Mouse (Mus musculus) A20 (cell line): ENCODE data around the gene Usp2.

Experiments used
- DNase-seq: peaks from one replicate; pipeline ENCODE4 v3.0.0-alpha.2; 2011; ENCODE audit warnings: low read depth, low spot score

The Usp2 gene

DNA sequence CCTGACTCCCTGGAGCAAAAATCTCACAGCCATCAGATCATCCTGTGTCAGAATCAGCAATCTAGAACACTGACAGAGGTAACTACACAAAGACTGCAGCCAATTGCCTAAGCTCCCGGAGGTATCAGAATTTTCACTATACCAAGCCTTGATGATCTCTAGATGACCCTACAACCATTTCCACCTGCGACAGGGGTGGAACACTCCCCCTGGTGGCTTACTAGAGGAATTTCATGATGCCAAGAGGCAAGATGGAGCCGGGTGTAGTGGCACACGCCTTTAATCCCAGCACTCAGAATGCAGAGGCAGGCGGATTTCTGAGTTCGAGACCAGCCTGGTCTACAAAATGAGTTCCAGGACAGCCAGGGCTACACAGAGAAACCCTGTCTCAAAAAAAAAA lies 57.5 kb downstream of the Usp2 start:
- DNase-seq, result peak; percentile 49

DNA sequence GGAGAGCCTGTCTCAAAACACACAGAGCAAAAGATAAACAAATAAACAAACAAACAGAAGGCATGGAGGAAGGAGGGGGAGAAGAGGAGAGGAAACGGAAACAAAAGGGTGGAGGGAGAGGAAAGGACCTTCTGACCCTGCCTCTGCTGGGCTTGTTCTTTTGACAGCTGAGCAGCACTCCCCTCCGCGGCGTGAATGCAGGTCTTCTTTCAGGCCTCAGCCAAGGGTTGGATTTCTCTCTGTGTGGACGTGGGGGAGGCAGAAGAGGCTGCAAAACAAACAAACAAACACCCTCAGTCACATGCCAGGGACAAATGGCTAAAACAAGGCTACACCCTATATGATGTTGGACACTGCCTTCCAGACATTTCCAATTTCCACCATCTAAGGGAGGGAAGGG lies 58.2 kb downstream of the Usp2 start:
- DNase-seq, result no peak

DNA sequence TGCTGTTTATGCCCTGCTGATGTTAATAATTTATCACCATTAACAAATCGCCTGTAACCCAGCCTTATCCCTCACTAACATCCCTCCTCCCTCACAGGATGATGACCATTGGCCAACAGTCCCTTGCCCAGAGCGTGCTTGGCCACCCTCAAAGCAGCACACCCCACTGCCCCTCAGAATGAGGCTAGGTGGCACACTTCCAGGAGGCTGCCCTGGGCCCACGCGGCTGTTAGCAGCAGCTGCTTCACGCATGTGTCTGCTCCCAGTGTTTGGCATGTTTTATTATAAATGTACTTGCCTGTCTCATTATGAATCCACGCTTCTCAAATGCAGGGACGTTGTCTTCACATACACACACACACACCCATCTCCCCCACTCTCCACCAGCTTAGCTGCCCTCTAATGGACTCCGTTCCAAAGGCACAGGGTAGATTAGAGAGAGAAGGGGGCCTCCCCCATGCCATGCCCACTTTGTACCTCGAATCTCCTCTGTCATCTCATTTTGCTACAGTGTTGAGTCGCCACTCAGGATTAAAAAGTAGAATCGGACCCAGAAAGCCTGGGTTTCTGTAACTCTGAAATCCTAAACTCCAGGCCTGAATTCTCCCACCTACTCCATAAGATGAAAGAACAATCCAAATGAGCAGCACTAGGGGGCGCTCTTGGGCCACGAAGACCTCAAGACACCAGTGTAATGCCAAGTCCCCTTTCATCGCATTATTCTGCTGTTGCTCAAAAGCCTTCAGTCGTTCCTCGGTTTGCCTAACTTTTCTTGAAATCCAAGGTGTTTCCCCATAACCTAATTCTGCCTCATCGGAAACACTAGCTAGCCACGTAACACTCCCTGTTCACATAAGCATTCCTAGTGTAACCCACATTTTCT lies 59.0 kb downstream of the Usp2 start:
- DNase-seq, result peak; percentile 81

DNA sequence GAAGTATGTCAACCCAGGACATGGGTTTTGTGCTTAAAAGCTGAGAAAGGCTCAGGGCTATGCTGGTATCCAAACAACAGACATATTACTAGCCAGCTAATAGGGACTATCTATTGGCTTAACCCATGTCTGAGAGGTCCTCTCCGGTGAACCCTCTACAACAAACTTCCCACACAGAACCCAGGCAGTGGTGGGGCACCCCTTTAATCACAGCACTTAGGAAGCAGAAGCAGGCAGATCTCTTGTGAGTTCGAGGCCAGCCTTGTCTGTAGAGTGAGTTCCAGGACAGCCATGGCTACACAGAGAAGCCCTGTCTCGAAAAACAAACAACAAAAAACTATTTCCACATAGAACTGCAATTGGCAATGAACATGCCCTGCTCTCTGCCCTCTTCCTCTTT lies 59.9 kb downstream of the Usp2 start:
- DNase-seq, result no peak

DNA sequence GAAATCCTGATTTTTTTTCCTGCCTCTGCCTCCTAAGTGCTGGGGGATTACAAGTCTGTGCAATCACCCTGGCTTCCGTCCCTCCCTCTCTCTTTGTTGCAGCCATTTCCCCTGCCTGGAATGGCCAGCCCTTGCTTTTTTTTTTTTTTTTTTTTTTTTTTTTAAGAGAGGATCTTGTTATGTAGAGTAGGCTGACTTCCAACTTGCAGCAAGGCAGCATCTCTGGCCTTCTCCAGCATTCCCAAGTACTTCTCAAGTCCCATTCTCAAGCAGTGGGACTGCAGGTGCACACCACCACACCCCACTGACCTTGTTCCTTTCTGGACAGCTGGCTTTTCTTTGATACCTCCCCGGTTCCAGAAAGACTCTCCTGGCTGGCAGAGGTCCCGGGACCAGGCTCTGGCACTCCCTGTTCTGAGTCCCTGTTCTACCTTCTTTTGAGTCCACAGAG lies 60.6 kb downstream of the Usp2 start:
- no peak for DNase-seq

DNA sequence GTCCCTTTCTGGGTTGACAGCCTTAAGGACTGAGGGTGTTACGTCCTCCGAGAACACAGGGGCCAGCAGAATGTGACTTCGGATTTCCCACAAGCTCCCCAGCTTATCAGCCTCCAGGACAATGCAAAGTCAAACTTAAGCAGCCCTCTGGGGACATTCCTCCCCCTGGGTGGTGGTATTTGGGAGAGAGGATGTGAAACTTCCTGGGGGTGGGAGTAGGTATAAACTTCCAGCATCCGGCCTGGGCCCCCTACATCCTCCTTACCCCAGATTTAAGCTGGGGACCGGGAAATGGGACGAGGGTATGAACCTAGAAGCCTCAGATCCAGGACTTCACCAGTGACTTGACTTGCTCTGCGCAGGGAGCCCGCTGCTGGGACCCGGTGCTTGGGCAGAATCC lies 62.8 kb downstream of the Usp2 start:
- no peak for DNase-seq

- DNase-seq, result no peak
These were observed 63.2 kb downstream of the Usp2 start for GRCm38 (mm10) chr9:44130034-44130433.

DNA sequence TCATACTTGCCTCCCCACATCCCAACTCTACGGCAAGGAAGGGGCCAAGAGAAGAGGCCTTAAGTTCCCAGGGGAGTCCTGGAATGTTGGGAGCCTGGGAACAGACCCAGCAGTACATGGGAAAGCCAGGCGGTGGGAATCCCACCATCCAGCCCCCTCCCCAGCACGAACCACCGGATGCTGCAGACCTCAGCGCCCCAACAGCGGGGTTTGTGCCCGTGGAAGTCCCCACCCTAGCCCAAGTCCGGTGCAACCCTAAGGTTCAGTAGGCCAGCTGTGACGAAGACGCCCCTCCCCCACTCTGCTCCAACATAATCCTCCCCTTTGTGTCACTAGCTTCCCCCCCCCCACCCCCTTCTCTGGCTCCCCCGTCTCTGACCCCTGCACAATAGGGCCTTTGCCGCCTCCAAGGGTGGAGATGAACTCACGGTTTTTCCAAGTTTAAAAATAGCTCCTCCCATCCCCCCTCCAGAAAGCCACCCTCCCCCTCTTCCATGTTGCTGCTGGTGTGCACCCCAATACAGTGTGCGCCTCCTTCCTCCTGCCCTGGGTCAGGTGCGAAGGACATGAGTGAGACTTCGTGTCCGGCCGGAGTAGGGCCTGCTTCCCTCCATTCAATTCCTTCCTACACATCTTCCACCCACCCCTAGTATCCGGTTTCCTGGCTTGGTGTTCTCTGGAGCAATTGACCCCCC lies 63.9 kb downstream of the Usp2 start:
- no peak for DNase-seq

- DNase-seq, result no peak
These were observed 64.4 kb downstream of the Usp2 start for GRCm38 (mm10) chr9:44131276-44131590.

- DNase-seq, result no peak
These were observed 65.4 kb downstream of the Usp2 start for GRCm38 (mm10) chr9:44132200-44132599.

GRCm38 (mm10) chr9:44133287-44133686 lies 66.5 kb downstream of the Usp2 start:
- DNase-seq, result no peak

DNA sequence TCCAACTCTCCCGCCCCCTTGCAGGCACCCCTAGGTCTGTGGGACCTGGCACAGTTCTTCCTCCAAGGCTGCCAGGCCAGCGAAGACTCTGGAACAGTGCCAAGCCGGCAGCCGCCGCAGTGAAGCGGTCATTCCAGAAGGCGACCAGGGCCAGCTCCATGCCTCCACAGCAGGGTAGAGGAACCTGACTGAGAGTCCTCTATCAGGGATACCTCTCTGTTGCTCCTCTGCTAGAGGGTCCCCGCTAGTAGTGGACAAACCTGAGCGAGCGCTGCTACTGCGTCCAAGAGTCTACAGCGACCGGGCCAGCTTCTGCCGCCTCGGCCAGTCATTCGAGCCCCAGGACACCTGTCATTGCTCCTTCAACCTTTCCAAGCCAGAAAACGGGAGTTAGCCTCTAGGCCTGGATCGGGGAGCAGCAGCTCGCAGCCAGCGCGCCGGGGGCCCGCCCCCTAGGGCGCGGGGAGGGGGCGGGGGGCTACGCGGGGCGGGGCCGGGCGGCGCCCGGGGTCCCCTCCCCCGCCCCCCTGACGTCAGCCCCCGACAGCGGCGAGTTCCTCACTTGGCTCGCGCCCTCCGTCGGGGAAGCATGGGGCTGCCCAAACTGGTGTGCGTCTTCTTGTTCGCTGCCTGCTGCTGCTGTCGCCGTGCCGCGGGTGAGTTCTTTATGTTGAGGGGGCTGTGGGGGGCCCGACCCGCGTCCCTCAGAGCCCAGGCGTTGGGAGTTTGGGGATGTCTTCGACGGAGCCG lies 67.5 kb downstream of the Usp2 start, which contains the start of gene Mcam:
Gene Mcam, plus strand, starts transcription at position 369 of the 750 bp plus-strand sequence.
- DNase-seq, result no peak

GRCm38 (mm10) chr9:44134851-44135730 lies 68.3 kb downstream of the Usp2 start:
- peak; percentile 29 for DNase-seq

- no peak for DNase-seq
These were observed 69.0 kb downstream of the Usp2 start for GRCm38 (mm10) chr9:44135731-44136411.

GRCm38 (mm10) chr9:44137846-44138245 lies 71.0 kb downstream of the Usp2 start:
- DNase-seq, result no peak

DNA sequence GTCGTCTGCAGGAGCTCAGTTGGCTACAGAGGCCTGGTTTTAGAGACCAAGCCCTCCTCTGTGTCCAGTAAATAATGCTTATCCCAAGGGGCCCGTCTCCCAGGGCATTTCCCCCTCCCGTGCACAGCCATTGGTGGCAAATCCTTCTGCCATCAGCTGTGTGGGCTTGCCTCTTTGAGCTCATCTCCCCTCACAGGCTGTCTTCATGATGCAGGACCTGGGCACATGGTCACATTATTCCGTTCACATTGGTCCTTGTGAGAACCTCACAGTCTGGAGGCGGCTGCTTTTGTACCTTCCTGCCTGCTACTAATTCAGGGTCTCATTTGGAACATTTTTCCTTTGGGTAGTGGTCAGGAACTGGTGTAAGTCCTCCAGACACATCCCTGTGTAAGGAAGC lies 75.1 kb downstream of the Usp2 start:
- DNase-seq, result no peak

GRCm38 (mm10) chr9:44143421-44143820 lies 76.6 kb downstream of the Usp2 start:
- no peak for DNase-seq

GRCm38 (mm10) chr9:44144023-44144717 lies 77.3 kb downstream of the Usp2 start:
- DNase-seq, result no peak

DNA sequence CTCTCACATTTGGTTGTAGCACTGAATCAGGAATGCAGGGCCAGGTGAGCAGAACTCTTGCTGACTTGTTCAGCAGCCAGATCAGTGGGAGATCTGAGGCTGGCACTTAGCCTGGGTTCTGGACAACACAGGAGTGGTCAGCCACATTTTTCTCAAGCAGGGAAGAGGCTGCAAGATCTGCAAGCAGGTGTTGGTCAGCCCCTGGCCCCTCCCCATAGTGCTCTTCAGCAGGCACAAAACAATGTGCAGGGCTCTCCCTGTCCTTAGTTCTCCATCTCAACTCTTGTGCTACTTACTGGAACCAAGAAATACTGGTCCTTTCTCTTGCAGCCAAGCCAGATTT lies 77.9 kb downstream of the Usp2 start:
- no peak for DNase-seq
